Mouse (Mus musculus) hindbrain, embryonic 11.5 days (tissue): Measurements from ENCODE around the gene Pde4d. TPM values are rescaled to one million over a fixed set of nuclear protein-coding genes. Genes with fewer than 3 reads are reported as not detected.
A peak's percentile ranks its signal among the peaks of the same experiment; 100 is the strongest.

Source experiments
- ATAC-seq: fragments of 200-750 bp; cut with Nextera tagmentation; 2 replicates; pipeline ENCODE4 v1.8.0; 2017; ENCODE audit warnings: mild to moderate bottlenecking, moderate TSS enrichment, moderate library complexity; ENCODE audit not compliant: low FRiP score
- DNase-seq: peaks from one replicate; pipeline ENCODE4 v3.0.0-alpha.2; 2015; ENCODE audit warnings: low spot score
- H3K27ac ChIP-seq: fragments of 300-500 bp; sonication (generic); 2 replicates; pipeline ENCODE4 v1.5.1; 2014; ENCODE audit warnings: mild to moderate bottlenecking, low read depth, low read length
- H3K27me3 ChIP-seq: fragments of 300-500 bp; sonication (generic); 2 replicates; pipeline ENCODE4 v1.6.1; 2014; ENCODE audit warnings: mild to moderate bottlenecking, low read length, moderate library complexity, mixed read lengths; ENCODE audit not compliant: control insufficient read depth, insufficient read depth
- H3K36me3 ChIP-seq: fragments of 300-500 bp; sonication (generic); 2 replicates; pipeline ENCODE4 v1.6.1; 2014; ENCODE audit warnings: mild to moderate bottlenecking, low read length, moderate library complexity, mixed read lengths; ENCODE audit not compliant: control insufficient read depth, insufficient read depth
- H3K4me1 ChIP-seq: fragments of 300-500 bp; sonication (generic); replicated peaks from 2 replicates; pipeline ENCODE4 v1.6.1; 2014; ENCODE audit warnings: low read length, mixed read lengths; ENCODE audit not compliant: control insufficient read depth, insufficient read depth
- H3K4me2 ChIP-seq: fragments of 300-500 bp; sonication (generic); replicated peaks from 2 replicates; pipeline ENCODE4 v1.6.1; 2014; ENCODE audit warnings: mild to moderate bottlenecking, low read depth, low read length
- H3K4me3 ChIP-seq: fragments of 300-500 bp; sonication (generic); 2 replicates; pipeline ENCODE4 v1.5.1; 2014; ENCODE audit warnings: low read depth, low read length
- H3K9ac ChIP-seq: fragments of 300-500 bp; sonication (generic); 2 replicates; pipeline ENCODE4 v1.6.1; 2014; ENCODE audit warnings: low read depth, low read length
- H3K9me3 ChIP-seq: fragments of 300-500 bp; sonication (generic); 2 replicates; pipeline ENCODE4 v1.6.1; 2016; ENCODE audit warnings: low read length; ENCODE audit not compliant: control insufficient read depth
- WGBS: fragments of 180-500 bp; shearing (Covaris S2); extraction: QIAGEN DNeasy Blood & Tissue Kit; methylation state at CpG from one replicate; pipeline ENCODE4 v1.1.7; 2014; 5-methylcytosine and 5-hydroxymethylcytosine counted together
- polyA plus RNA-seq: library from polyadenylated mRNA; unstranded; fragments of >200 nt; fragmentation: Nextera tagmentation; extraction: Ambion mirVana; gene quantifications from 2 replicates; pipeline ENCODE4 v1.2.1, GENCODE M21; 2014

Gene Pde4d
- polyA plus RNA-seq, 1 experiment from 2014 or later: 18.3 TPM

DNA sequence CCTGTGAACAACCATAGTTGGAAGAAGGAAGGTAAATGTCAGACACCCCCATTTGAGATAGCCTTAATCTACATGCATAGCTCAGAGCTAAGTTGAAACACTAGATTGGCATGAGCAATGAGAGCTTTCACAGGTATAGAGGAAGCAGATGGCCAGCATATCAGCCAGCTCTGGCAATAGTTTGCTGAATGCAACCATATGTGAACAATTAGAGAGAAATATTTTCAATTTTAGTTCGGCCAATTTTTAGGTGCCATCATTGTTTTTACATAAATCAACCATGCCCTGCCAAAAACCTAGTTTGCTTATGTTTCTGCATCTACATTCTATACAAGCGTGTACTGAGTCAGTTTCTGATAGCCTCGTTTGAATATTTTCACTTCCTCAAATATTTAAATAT lies 642.9 kb downstream of the Pde4d start:
- H3K27me3 ChIP-seq: no peaks in the 10 kb centered on the region
- no peaks in the 10 kb centered on the region for H3K36me3 ChIP-seq
- H3K9ac ChIP-seq: no peak overlapping the region
- DNase-seq (no peak), ATAC-seq (no peak)
- no peak overlapping the region for H3K27ac ChIP-seq
- WGBS: 87% methylated on average over 3 of the region's 3 CpGs
- H3K4me3 ChIP-seq: no peak overlapping the region
- no peaks in the 10 kb centered on the region for H3K4me1 ChIP-seq
- H3K9me3 ChIP-seq: no peaks in the 10 kb centered on the region
- no peak overlapping the region for H3K4me2 ChIP-seq

- H3K4me3 ChIP-seq: no peak overlapping the region
- H3K27me3 ChIP-seq: no peaks in the 10 kb centered on the region
- WGBS: 83% methylated on average over 2 of the region's 2 CpGs
- no peaks in the 10 kb centered on the region for H3K36me3 ChIP-seq
- H3K4me1 ChIP-seq: no peaks in the 10 kb centered on the region
- no peak overlapping the region for H3K4me2 ChIP-seq
- DNase-seq: no peak
- no peak overlapping the region for H3K27ac ChIP-seq
- H3K9ac ChIP-seq: no peak overlapping the region
- no peak for ATAC-seq
- no peaks in the 10 kb centered on the region for H3K9me3 ChIP-seq
Observed at GRCm38 (mm10) chr13:109096654-109097053, 646.9 kb downstream of the Pde4d start.

GRCm38 (mm10) chr13:109116004-109116341 lies 666.2 kb downstream of the Pde4d start:
- no peaks in the 10 kb centered on the region for H3K9me3 ChIP-seq
- no peaks in the 10 kb centered on the region for H3K4me1 ChIP-seq
- H3K36me3 ChIP-seq: no peaks in the 10 kb centered on the region
- peak overlapping the region; percentile 54 for H3K4me3 ChIP-seq
- H3K9ac ChIP-seq: no peak overlapping the region
- whole genome bisulfite sequencing: under 1% methylated on average over 8 of the region's 8 CpGs
- no peak overlapping the region for H3K27ac ChIP-seq
- ATAC-seq (peak; percentile 69), DNase-seq (no peak)
- peaks cover 2% of the 10 kb centered on the region; the same call in 1 of the 2 replicates for H3K27me3 ChIP-seq
- H3K4me2 ChIP-seq: peak overlapping the region; percentile 97

GRCm38 (mm10) chr13:109116342-109117201 lies 666.8 kb downstream of the Pde4d start:
- peak overlapping the region; percentile 97 for H3K4me2 ChIP-seq
- no peaks in the 10 kb centered on the region for H3K9me3 ChIP-seq
- WGBS: under 1% methylated on average over 41 of the region's 63 CpGs
- peak overlapping the region; percentile 58 for H3K9ac ChIP-seq
- peak overlapping the region; percentile 54 for H3K4me3 ChIP-seq
- no peaks in the 10 kb centered on the region for H3K4me1 ChIP-seq
- DNase-seq: peak; percentile 82
- no peak overlapping the region for H3K27ac ChIP-seq
- H3K27me3 ChIP-seq: peaks cover 2% of the 10 kb centered on the region; the same call in 1 of the 2 replicates
- H3K36me3 ChIP-seq: no peaks in the 10 kb centered on the region
- ATAC-seq: peak; percentile 91

DNA sequence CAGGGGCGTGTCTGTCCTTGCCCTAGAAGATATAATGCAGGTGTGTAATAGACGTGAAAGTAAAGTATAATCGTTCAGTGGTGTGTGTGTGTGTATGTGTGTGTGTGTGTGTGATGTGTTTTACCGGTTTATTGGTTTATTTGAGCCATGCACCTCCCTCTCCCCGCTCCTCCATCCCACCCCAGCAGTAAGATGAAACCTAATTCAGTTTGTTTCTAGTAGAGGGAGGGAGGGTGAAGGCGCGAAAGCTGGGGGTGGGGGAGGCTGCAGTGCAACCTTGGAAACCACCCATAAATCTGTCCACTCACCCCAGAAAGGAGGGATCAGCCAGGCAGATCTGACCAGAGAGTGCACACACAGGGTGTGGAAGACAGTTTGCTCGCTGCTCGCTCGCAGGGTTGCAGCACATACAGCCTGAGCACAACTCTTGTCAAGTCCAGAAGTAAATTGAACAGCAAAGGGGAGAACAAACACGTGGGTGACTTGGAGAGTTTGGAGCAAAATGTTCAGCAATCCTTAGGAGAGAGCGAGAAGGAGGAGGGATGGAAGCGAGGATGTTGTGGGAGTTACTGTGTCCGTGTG lies 667.6 kb downstream of the Pde4d start:
- Histone ChIP-seq H3K4me2 (peak overlapping the region; percentile 97), H3K27ac (no peak overlapping the region), H3K9me3 (no peaks in the 10 kb centered on the region), H3K36me3 (no peaks in the 10 kb centered on the region), H3K27me3 (peaks cover 2% of the 10 kb centered on the region; the same call in 1 of the 2 replicates), H3K4me3 (peak overlapping the region; percentile 54), H3K4me1 (no peaks in the 10 kb centered on the region), H3K9ac (no peak overlapping the region)
- 12% methylated on average over 14 of the region's 14 CpGs for WGBS
- ATAC-seq: peak; percentile 64
- DNase-seq: peak; percentile 36

GRCm38 (mm10) chr13:109118296-109118800 lies 668.6 kb downstream of the Pde4d start:
- WGBS: 87% methylated on average over 1 of the region's 1 CpGs

GRCm38 (mm10) chr13:109121867-109122266 lies 672.1 kb downstream of the Pde4d start:
- no peaks in the 10 kb centered on the region for H3K9me3 ChIP-seq
- H3K4me1 ChIP-seq: no peaks in the 10 kb centered on the region
- ATAC-seq (no peak), DNase-seq (no peak)
- H3K4me2 ChIP-seq: no peak overlapping the region
- H3K27ac ChIP-seq: no peak overlapping the region
- WGBS: 51% methylated on average over 3 of the region's 3 CpGs
- no peaks in the 10 kb centered on the region for H3K36me3 ChIP-seq
- no peak overlapping the region for H3K9ac ChIP-seq
- peaks cover under 1% of the 10 kb centered on the region; the same call in 1 of the 2 replicates for H3K27me3 ChIP-seq
- no peak overlapping the region for H3K4me3 ChIP-seq

More at GRCm38 (mm10) chr13:109118296-109118800, 668.6 kb downstream of the Pde4d start:
- Histone ChIP-seq H3K9ac (no peak overlapping the region), H3K4me3 (no peak overlapping the region), H3K27ac (no peak overlapping the region), H3K36me3 (no peaks in the 10 kb centered on the region), H3K27me3 (peaks cover 2% of the 10 kb centered on the region; the same call in 1 of the 2 replicates), H3K9me3 (no peaks in the 10 kb centered on the region), H3K4me2 (no peak overlapping the region), H3K4me1 (no peaks in the 10 kb centered on the region)
- ATAC-seq: no peak
- no peak for DNase-seq

GRCm38 (mm10) chr13:109136405-109136804 lies 686.7 kb downstream of the Pde4d start:
- Histone ChIP-seq H3K36me3 (no peaks in the 10 kb centered on the region), H3K27me3 (no peaks in the 10 kb centered on the region), H3K4me2 (no peak overlapping the region), H3K9ac (no peak overlapping the region), H3K4me3 (no peak overlapping the region), H3K9me3 (no peaks in the 10 kb centered on the region), H3K27ac (no peak overlapping the region), H3K4me1 (no peaks in the 10 kb centered on the region)
- WGBS: 58% methylated on average over 4 of the region's 4 CpGs
- DNase-seq (no peak), ATAC-seq (no peak)
